Mouse (Mus musculus) right cerebral cortex, adult 2 months (tissue): Measurements from ENCODE around the gene Fetub.
"Not testable (repeated sequence)": the region's sequence is repeated elsewhere in the genome, so short reads cannot be mapped to it uniquely, and the experiment has no call there.

ENCODE experiments used
- DNase-seq, 2 experiments: peaks; one replicate each; pipeline ENCODE4 v3.0.0; 2021 to 2022; ENCODE audit warnings: low spot score in 2 of 2

Fetub gene

GRCm38 (mm10) chr16:22909290-22909689 lies 8.8 kb upstream of the Fetub start:
- no peak for DNase-seq

GRCm38 (mm10) chr16:22911986-22912385 lies 6.1 kb upstream of the Fetub start:
- DNase-seq = peak in 1 of 2 experiments; percentile 13

GRCm38 (mm10) chr16:22912886-22913285 lies 5.2 kb upstream of the Fetub start:
- DNase-seq = no peak

GRCm38 (mm10) chr16:22914276-22914675 lies 3.9 kb upstream of the Fetub start:
- no peak for DNase-seq

GRCm38 (mm10) chr16:22918664-22919312 lies 654 bp downstream of the Fetub start:
- DNase-seq = no peak

DNA sequence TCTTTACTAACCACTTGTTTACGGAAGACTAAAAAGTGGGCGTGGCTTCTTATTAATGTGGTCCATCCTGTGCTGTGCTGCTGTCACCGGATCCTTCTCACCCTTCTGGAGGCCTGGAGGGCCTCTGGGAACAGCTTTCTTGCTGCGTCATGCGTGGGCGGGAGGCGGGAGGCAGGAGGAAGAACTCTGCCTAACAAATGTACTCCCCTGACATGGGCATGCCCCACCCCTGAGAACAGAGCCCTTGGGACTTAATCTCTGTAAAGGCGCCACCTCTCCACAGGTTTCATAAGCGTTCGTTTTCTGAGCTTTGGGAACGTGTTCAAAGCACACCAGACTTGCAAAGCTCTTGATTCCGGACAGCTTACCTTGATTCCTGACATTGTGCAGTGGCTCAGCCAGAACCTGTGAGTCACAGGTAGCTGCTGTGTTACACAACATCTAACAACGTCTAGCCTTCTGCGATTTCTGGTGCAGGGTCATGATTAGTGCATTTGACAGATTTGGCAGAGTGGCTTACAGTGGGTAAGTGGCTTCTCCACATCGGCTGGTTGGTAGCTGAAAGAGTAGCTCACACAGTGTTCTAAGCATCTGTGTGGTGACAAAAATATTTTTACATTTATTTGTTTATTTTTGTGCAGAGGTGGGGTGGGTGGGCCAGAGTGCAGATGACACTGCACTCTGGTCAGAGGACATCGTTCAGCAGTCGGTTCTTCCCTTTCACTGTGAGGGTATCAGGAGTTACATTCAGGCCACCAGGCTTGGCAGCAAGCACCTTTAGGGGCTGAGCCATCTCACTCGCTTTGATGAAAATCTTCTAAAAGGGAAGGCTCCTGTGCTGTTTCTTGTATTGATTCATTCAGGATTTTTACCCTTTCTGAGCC lies 2.1 kb downstream of the Fetub start:
- DNase-seq = no peak

GRCm38 (mm10) chr16:22921761-22922160 lies 3.6 kb downstream of the Fetub start:
- DNase-seq = no peak

DNA sequence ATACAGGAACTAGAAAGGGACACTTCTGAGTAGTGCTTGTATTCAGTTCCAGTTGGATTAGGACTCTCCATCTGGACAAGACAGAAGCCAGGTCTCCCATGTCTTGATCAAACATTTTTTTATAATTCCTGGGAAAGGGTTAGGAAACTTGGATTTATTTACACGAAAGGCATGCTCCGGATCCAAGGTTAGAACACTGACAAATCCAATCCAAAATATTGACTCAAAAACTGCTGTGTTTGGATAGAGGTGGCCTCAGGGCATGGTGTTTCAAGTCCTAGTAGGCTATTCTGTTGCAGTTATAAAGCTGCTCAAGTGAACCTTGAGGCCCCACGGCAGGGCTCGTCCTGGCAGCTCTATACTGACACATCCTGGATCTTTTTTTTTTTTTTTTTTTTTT lies 4.3 kb downstream of the Fetub start:
- DNase-seq = no peak

DNA sequence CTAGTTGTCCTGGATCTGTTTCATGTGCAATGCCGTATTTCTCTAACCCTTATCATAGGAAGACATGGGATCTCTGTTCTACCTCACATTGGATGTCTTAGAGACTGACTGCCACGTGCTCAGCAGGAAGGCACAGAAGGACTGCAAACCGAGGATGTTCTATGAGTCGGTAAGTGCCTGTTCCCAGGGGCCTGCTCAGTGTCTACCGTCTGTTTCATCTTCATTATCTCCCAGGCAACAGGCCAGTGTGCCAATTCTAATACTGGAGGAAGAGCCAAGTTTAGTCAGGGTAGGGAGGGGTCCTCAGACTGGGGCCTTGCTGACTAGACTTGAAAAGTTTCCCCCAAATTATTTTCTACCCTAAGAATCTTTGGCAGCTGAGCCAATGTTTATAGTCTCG lies 11.4 kb downstream of the Fetub start:
- no peak for DNase-seq

GRCm38 (mm10) chr16:22931431-22932200 lies 13.5 kb downstream of the Fetub start:
- no peak for DNase-seq

DNA sequence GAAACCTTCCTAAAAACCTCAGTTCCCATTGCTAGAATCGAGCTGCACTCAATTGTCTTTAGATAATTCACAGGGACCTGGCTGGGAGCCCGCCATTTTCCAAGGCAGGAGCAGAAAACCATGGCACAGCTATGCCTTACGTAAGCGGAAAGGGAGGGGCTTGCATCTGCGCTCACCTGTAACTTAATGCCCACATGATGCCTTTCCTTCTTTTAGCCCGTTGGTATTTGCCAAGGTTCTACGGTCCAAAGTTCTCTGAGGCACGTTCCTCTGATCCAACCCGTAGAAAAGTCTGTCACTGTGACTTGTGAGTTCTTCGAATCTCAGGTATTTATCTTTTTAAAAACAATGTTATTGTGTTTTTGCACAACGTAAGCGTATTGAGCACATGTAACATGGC lies 19.5 kb downstream of the Fetub start:
- no peak for DNase-seq

DNA sequence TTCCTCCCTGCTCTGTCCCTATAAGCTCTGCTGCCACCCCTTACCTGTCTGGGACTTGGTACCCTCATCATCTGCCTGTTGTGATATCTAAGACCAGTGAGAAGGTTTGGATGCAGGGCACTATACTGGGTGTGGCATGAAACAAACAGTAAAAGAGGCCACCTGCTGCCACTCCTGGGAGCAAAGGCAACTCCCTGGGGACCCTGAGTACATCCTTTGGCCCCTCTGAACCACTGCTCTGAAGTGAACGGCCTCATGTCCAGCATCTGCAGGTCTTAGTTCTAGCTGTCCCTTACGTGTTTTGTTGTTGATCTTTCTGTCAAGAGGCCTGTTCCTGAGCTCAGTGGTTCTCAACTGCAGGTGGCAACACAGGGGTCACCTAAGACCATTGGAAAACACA lies 20.4 kb downstream of the Fetub start:
- no peak for DNase-seq

- no peak for DNase-seq
Observed at GRCm38 (mm10) chr16:22939120-22939695, 21.1 kb downstream of the Fetub start.

DNA sequence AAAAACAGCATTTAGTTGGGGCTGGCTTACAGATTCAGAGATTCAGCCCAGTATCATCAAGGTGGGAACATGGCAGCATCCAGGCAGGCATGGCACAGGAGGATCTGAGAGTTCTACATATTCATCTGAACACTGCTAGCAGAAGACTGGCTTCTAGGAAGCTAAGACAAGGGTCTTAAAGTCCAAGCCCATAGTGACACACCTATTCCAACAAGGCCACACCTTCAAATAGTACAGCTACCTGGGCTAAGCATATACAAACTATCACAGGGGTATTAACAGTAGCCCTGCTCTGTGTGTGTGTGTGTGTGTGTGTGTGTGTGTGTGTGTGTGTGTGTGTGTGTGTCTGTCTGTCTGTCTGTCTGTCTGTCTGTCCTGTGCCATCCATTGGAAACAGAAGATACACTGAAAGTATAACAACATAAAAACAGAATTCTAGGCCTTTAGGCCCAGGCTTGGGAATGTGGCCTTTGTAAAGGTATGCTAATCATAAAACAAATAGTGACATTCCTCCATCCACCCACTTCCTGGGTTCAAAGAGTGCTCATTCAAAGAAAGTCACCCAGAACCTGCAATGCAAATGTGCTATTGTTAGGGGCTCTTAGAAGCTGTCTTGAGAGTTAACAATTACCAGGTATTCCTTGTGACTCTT lies 23.8 kb downstream of the Fetub start:
- not testable (repeated sequence) for DNase-seq

- DNase-seq = no peak
Observed at GRCm38 (mm10) chr16:22947371-22947770, 29.2 kb downstream of the Fetub start.

DNA sequence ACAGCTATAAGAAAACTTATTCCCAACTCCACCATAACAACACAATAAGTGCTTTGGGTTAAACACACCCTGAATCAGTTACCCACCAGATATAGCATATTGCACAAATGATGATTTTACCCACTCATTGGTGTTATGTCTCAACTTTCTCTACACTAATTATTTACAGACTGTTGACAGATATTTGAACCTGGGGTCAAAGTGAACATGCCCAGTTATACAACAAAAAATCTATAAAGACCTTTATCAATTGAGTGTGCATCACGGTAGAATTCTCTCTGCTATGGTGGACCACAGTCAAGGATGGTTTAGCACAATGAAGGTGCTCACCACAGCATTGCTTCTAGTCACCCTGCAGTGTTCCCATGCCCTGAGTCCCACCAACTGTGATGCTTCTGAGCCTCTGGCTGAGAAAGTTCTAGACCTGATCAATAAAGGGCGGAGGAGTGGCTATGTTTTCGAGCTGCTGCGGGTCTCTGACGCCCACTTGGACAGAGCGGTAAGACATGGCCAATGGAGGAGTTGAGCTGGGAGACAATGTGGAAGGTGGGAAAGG lies 32.8 kb downstream of the Fetub start, which contains the start of gene Hrg:
Gene Hrg (plus strand): TSS at position 233 of the 556 bp plus-strand sequence.
- DNase-seq = no peak

GRCm38 (mm10) chr16:22953069-22953468 lies 34.9 kb downstream of the Fetub start:
- DNase-seq = no peak

DNA sequence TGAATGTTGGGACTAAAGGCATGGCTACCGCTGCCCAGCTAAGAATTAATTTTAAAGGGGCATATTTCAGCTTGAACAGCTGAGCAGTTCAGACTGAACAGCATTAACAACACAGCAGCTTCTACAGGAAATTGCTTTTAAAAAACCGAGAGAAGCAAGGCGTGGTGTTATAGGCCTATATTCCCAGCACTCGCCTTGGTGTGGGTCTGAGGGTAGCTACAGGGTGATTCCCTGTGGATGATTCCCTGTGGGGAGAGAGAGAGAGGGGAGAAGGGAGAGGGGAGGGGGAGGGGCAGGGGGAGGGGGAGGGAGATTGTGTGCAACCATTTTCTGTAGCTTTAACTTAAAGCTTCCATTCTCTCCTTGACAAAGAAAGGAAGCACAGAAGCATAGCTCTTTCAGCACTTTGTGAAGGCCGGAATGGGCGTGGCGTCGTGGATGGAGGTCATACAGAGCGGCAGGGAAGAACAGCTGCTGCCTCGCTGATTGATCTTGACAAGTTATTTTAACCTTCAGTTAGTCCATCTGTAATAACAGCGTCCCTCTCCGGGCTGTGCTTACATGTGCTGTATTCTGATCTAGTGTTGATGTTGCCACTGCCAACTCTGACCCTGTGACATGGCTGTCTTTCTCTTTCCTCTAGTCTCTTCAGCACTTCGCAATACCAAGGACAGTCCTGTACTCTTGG lies 37.4 kb downstream of the Fetub start:
- no peak for DNase-seq

GRCm38 (mm10) chr16:22956085-22956439 lies 37.9 kb downstream of the Fetub start:
- DNase-seq = no peak

- DNase-seq = no peak
Observed at GRCm38 (mm10) chr16:22961073-22961472, 42.9 kb downstream of the Fetub start.

DNA sequence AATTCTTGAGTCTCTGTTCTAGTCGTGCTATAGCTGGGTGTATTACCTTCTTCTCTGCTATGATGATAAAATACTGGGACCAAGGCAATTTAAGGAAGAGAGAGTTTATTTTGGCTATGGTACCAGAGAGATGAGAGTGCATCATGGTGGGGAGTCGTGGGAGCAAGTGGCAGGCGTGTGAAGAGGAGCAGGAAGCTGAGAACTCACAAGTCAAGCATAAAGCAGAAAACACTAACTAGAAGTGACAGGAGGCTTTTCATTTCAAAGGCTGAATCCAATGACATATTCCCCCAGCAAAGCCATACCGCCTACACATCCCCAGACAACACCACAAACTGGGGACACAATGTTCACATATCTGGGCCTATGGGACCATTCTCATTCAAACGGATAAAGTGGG lies 44.1 kb downstream of the Fetub start:
- no peak for DNase-seq
